Mouse (Mus musculus) lung, postnatal 0 days (tissue): ENCODE data around the gene Ppp1r13l. TPM values are rescaled to one million over a fixed set of nuclear protein-coding genes. Genes with fewer than 3 reads are reported as not detected.
A peak's percentile ranks its signal among the peaks of the same experiment; 100 is the strongest.

ENCODE experiments used
- ATAC-seq: fragments of 200-750 bp; cut with Nextera tagmentation; 2 replicates; pipeline ENCODE4 v1.8.0; 2017; ENCODE audit warnings: moderate library complexity
- DNase-seq: peaks from one replicate; pipeline ENCODE4 v3.0.0-alpha.2; 2016; ENCODE audit warnings: low spot score
- H3K27ac ChIP-seq: fragments of 300-500 bp; sonication (generic); 2 replicates; pipeline ENCODE4 v1.5.1; 2014; ENCODE audit warnings: antibody characterized with exemption, mild to moderate bottlenecking, low read length, mixed read lengths
- H3K27me3 ChIP-seq: fragments of 300-500 bp; sonication (generic); replicated peaks from 2 replicates; pipeline ENCODE4 v1.6.1; 2014; ENCODE audit warnings: low read length, mixed read lengths; ENCODE audit not compliant: insufficient read depth
- H3K36me3 ChIP-seq: fragments of 300-500 bp; sonication (generic); 2 replicates; pipeline ENCODE4 v1.6.1; 2014; ENCODE audit warnings: low read length, mixed read lengths; ENCODE audit not compliant: insufficient read depth
- H3K4me1 ChIP-seq: fragments of 300-500 bp; sonication (generic); 2 replicates; pipeline ENCODE4 v1.6.1; 2014; ENCODE audit warnings: antibody characterized with exemption, low read depth, low read length, mixed read lengths; ENCODE audit not compliant: insufficient read depth
- H3K4me2 ChIP-seq: fragments of 300-500 bp; sonication (generic); replicated peaks from 2 replicates; pipeline ENCODE4 v1.6.1; 2014; ENCODE audit warnings: low read depth, mild to moderate bottlenecking, low read length, moderate library complexity, mixed read lengths
- H3K4me3 ChIP-seq: fragments of 300-500 bp; sonication (generic); 2 replicates; pipeline ENCODE4 v1.5.1; 2014; ENCODE audit warnings: low read depth, low read length
- H3K9ac ChIP-seq: fragments of 300-500 bp; sonication (generic); replicated peaks from 2 replicates; pipeline ENCODE4 v1.6.1; 2014; ENCODE audit warnings: low read depth, mild to moderate bottlenecking
- H3K9me3 ChIP-seq: fragments of 300-500 bp; sonication (generic); 2 replicates; pipeline ENCODE4 v1.6.1; 2016; ENCODE audit warnings: low read length, mixed read lengths
- CTCF ChIP-seq: IDR thresholded peaks from 2 replicates; pipeline ENCODE4 v1.5.1; 2016; ENCODE audit warnings: antibody characterized with exemption, mild to moderate bottlenecking
- EP300 ChIP-seq: IDR thresholded peaks from 2 replicates; pipeline ENCODE4 v1.6.1; 2016; ENCODE audit warnings: antibody characterized with exemption, mild to moderate bottlenecking, control low read depth
- WGBS: fragments of 180-500 bp; shearing (Covaris S2); extraction: QIAGEN DNeasy Blood & Tissue Kit; methylation state at CpG from one replicate; pipeline ENCODE4 v1.1.7; 2014; 5-methylcytosine and 5-hydroxymethylcytosine counted together
- polyA plus RNA-seq: library from polyadenylated mRNA; unstranded; fragments of >200 nt; fragmentation: Nextera tagmentation; extraction: Ambion mirVana; gene quantifications from 2 replicates; pipeline ENCODE4 v1.2.1, GENCODE M21; 2015

Ppp1r13l gene
- polyA plus RNA-seq, 1 experiment from 2014 or later, result 4.1 TPM

GRCm38 (mm10) chr7:19344938-19345471 lies 14.5 kb upstream of the Ppp1r13l start:
- peak overlapping the region; percentile 63 for H3K4me2 ChIP-seq
- H3K36me3 ChIP-seq, result peaks cover 11% of the 10 kb centered on the region
- 0 out of 2 replicates have a peak, but pooled peaks cover 4% of the 10 kb centered on the region for H3K27me3 ChIP-seq
- DNase-seq (peak; percentile 98), ATAC-seq (peak; percentile 94)
- TF ChIP-seq EP300 (no peak), CTCF (no peak)
- H3K4me3 ChIP-seq, result peak overlapping the region; percentile 76
- 0% methylated on average over 31 of the region's 31 CpGs for WGBS
- no peaks in the 10 kb centered on the region for H3K9me3 ChIP-seq
- peak overlapping the region; percentile 48 for H3K9ac ChIP-seq
- peak overlapping the region; percentile 73 for H3K27ac ChIP-seq
- peaks cover 12% of the 10 kb centered on the region; the same call in 1 of the 2 replicates for H3K4me1 ChIP-seq

DNA sequence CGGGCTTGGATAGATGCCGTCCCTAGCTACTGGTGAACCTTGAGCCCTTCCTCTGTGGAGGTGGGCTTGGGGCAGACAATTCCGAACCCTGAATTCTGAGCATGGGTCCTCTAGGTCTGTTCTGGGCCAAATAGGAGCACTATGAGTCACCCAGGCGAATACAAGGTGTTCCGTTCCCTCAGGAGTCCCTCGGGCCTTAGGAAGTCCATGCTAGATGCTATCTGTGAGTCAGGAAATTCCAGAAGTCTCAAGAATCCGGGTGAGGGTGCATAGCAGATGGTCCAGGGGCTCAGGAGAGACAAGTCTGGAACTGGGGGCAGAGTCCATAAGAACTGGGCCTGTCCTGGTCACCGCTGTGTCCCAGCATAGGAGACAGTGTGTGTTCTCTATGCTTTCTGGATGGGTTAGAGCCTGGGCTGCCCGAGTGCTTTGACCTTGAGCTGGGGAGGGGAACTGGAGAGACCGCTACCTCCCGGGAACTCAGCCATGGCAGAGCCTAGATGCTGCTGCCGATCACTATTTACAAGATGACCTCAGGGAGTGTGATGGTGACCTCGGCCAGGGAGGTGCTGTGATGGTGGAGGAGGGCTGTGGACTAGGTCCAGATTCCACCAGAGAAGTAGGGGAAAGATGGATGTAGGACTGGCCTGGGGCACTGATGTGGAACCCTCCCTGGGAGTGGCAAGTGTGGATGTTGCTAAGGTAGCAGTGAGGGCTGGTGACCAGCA lies 10.2 kb upstream of the Ppp1r13l start:
- Histone ChIP-seq H3K4me3 (no peak overlapping the region), H3K9ac (no peak overlapping the region), H3K36me3 (peaks cover 14% of the 10 kb centered on the region), H3K9me3 (no peaks in the 10 kb centered on the region), H3K27me3 (no peaks in the 10 kb centered on the region), H3K4me2 (no peak overlapping the region), H3K4me1 (peaks cover 5% of the 10 kb centered on the region; the same call in 1 of the 2 replicates), H3K27ac (no peak overlapping the region)
- TF ChIP-seq CTCF (no peak), EP300 (no peak)
- DNase-seq (no peak), ATAC-seq (no peak)
- 79% methylated on average over 13 of the region's 13 CpGs for WGBS

DNA sequence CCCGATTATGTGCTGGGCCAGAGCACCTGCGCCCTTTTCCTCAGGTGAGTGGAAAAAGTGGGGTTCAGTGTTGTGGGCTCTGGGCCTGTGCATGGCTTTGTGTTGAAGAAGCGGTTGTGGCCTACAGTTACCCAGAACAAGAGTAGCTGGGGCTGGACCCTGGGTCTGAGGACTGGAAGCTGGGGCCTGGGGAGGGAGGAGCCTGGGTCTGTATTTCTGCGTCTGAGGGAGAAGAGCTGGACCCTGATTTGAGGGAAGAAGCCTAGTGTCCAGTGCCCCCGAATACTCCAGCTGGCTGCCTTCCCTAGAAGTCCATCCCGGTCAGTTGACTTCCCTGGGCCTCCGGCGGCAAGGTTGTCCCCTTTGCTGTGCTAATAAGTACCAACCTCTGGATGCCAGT lies 9.3 kb upstream of the Ppp1r13l start:
- Histone ChIP-seq H3K27me3 (no peaks in the 10 kb centered on the region), H3K4me2 (no peak overlapping the region), H3K36me3 (peaks cover 14% of the 10 kb centered on the region), H3K9me3 (no peaks in the 10 kb centered on the region), H3K4me1 (peaks cover 5% of the 10 kb centered on the region; the same call in 1 of the 2 replicates), H3K9ac (no peak overlapping the region), H3K4me3 (no peak overlapping the region), H3K27ac (no peak overlapping the region)
- TF ChIP-seq CTCF, result no peak
- TF ChIP-seq EP300, result no peak
- 94% methylated on average over 8 of the region's 8 CpGs for WGBS
- ATAC-seq, result no peak
- DNase-seq, result no peak

DNA sequence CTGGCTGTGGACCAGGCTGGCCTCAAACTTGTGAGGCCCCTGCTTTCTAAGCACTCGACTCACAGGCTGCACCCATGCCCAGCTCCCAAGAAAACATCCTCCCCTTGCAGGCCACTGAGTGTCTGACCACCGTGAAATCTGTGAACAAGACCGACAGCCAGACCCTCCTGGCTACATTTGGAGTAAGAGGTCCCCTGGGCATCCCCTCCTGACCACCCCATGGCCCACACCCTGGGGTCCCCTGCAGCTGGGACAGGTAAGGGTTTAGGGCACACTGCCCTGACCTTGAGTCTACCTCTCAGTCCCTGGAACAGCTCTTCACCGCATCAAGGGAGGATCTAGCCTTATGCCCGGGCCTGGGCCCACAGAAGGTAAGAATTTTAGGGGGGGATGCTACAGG lies 4.6 kb upstream of the Ppp1r13l start:
- H3K4me2 ChIP-seq, result no peak overlapping the region
- no peaks in the 10 kb centered on the region; the same call in 1 of the 2 replicates for H3K4me1 ChIP-seq
- no peak overlapping the region for H3K27ac ChIP-seq
- no peak for TF ChIP-seq EP300
- TF ChIP-seq CTCF, result no peak
- DNase-seq (no peak), ATAC-seq (no peak)
- no peaks in the 10 kb centered on the region for H3K9me3 ChIP-seq
- no peak overlapping the region for H3K9ac ChIP-seq
- no peak overlapping the region for H3K4me3 ChIP-seq
- WGBS, result 87% methylated on average over 5 of the region's 5 CpGs
- no peaks in the 10 kb centered on the region for H3K27me3 ChIP-seq
- peaks cover 4% of the 10 kb centered on the region; the same call in 1 of the 2 replicates for H3K36me3 ChIP-seq

DNA sequence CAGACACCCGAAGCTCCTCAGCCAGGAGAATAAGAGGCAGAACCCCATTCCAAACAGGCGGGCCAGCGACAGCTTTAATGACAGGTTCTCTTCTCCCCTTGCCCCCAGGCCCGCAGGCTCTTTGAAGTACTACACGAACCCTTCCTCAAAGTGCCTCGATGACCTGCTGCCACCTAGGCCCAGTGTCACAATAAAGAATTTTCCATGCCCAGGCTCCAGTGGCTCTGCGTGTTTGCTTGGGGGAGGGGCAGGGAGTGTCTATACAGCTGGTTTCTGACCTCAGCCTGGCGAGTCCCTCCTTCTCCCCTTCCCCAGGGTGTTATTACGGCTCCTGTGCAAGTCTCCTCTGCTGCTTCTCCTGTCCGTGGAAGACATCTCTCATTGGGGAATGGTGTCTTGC lies 3.2 kb upstream of the Ppp1r13l start:
- peaks cover 4% of the 10 kb centered on the region; the same call in 1 of the 2 replicates for H3K36me3 ChIP-seq
- ATAC-seq, result no peak
- TF ChIP-seq EP300, result no peak
- TF ChIP-seq CTCF, result no peak

DNA sequence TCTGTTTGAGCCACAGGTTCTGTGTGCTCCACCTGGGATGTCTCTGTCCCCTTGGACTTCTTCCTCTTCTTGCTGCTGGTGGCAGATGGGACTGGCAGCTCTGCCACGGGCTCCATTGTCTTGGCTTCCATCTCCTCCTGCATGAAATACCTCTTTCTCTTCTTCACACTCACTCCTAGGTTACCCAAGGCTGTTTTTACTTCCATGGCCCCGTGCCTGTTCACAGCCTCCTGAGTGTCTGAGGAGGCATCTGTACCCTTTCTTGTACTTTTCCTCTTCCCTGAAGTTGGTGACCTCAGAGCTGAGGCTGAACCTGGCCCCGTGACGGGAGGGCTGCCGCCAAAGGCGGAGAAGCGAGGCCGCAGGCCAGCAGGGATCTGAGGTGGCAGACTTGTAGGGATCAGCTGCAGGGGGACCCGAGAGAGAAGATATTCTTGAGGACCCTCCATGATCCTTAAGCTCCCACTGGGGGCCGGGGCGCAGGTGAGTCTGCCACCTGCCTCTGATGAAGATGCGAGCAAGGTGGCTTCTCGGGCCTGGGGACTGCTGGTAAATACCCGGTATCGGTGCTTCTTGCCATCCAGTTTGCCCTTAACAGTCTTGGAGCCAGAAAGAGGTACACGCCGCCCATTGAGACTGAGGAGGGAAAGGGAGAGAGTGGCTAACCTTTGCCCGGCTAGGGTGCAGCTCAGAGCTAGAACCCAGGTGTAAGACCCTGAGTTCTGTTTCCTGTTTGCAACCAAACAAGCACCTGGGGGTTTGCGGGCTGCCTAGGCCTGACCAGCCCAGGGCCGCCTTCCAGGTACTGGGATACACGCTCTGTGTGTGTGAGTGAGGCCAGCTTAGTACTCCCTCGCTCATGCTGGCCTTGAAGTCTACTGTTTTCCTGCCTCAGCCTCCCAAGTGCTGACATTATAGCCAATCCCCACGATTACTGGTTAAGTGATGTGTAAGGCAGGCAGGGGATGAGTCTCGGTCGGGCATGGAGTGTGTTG lies 1.9 kb upstream of the Ppp1r13l start:
- TF ChIP-seq CTCF (no peak), EP300 (no peak)
- Histone ChIP-seq H3K27me3 (no peaks in the 10 kb centered on the region), H3K9me3 (no peaks in the 10 kb centered on the region), H3K4me3 (no peak overlapping the region), H3K36me3 (no peaks in the 10 kb centered on the region), H3K27ac (no peak overlapping the region), H3K9ac (no peak overlapping the region), H3K4me1 (no peaks in the 10 kb centered on the region; the same call in 1 of the 2 replicates), H3K4me2 (no peak overlapping the region)
- 89% methylated on average over 25 of the region's 25 CpGs for WGBS
- DNase-seq, result no peak
- no peak for ATAC-seq

More for the DNA sequence above, 3.2 kb upstream of the Ppp1r13l start:
- Histone ChIP-seq H3K9ac (no peak overlapping the region), H3K4me1 (no peaks in the 10 kb centered on the region; the same call in 1 of the 2 replicates), H3K4me3 (no peak overlapping the region), H3K27me3 (no peaks in the 10 kb centered on the region), H3K27ac (no peak overlapping the region), H3K4me2 (no peak overlapping the region), H3K9me3 (no peaks in the 10 kb centered on the region)
- whole genome bisulfite sequencing, result 67% methylated on average over 10 of the region's 10 CpGs
- no peak for DNase-seq
